Mouse (Mus musculus): ENCODE measurements around the gene Btbd11.

Btbd11 gene

GRCm38 (mm10) chr10:85420851-85421628 is 34.4 kb downstream of the Btbd11 start:
- DNase-seq (ENCODE audit: low spot score): no peak

GRCm38 (mm10) chr10:85421629-85422012 is 35.0 kb downstream of the Btbd11 start:
- DNase-seq (ENCODE audit: low spot score): no peak

- no peak for DNase-seq (ENCODE audit: low spot score)
Measured at GRCm38 (mm10) chr10:85425756-85426155, 39.1 kb downstream of the Btbd11 start.

- DNase-seq (ENCODE audit: low spot score): no peak
Measured at GRCm38 (mm10) chr10:85437217-85437616, 50.6 kb downstream of the Btbd11 start.

- DNase-seq (ENCODE audit: low spot score): no peak
Measured at GRCm38 (mm10) chr10:85443371-85443770, 56.8 kb downstream of the Btbd11 start.

- DNase-seq (ENCODE audit: low spot score): no peak
Measured at GRCm38 (mm10) chr10:85445891-85446290, 59.3 kb downstream of the Btbd11 start.

- DNase-seq (ENCODE audit: low spot score): no peak
Measured at GRCm38 (mm10) chr10:85446700-85447099, 60.1 kb downstream of the Btbd11 start.

- no peak for DNase-seq (ENCODE audit: low spot score)
Measured at GRCm38 (mm10) chr10:85447869-85448268, 61.3 kb downstream of the Btbd11 start.

GRCm38 (mm10) chr10:85451629-85452368 is 65.2 kb downstream of the Btbd11 start:
- DNase-seq (ENCODE audit: low spot score): no peak

- DNase-seq (ENCODE audit: low spot score): no peak
Measured at GRCm38 (mm10) chr10:85453221-85453775, 66.7 kb downstream of the Btbd11 start.

GRCm38 (mm10) chr10:85455985-85456384 is 69.4 kb downstream of the Btbd11 start:
- no peak for DNase-seq (ENCODE audit: low spot score)

- peak; percentile 31 for DNase-seq (ENCODE audit: low spot score)
Measured at GRCm38 (mm10) chr10:85458744-85459344, 72.2 kb downstream of the Btbd11 start.

GRCm38 (mm10) chr10:85460736-85461135 is 74.1 kb downstream of the Btbd11 start:
- DNase-seq (ENCODE audit: low spot score): no peak

GRCm38 (mm10) chr10:85464152-85464551 is 77.5 kb downstream of the Btbd11 start:
- DNase-seq (ENCODE audit: low spot score): no peak

GRCm38 (mm10) chr10:85465516-85466408 is 79.1 kb downstream of the Btbd11 start:
- DNase-seq (ENCODE audit: low spot score): no peak

- DNase-seq (ENCODE audit: low spot score): no peak
Measured at GRCm38 (mm10) chr10:85466409-85466761, 79.8 kb downstream of the Btbd11 start.

GRCm38 (mm10) chr10:85467393-85467792 is 80.8 kb downstream of the Btbd11 start:
- DNase-seq (ENCODE audit: low spot score): no peak

- DNase-seq (ENCODE audit: low spot score): no peak
Measured at GRCm38 (mm10) chr10:85468527-85468926, 81.9 kb downstream of the Btbd11 start.

GRCm38 (mm10) chr10:85469341-85469740 is 82.7 kb downstream of the Btbd11 start:
- no peak for DNase-seq (ENCODE audit: low spot score)

GRCm38 (mm10) chr10:85473265-85473664 is 86.7 kb downstream of the Btbd11 start:
- no peak for DNase-seq (ENCODE audit: low spot score)

- no peak for DNase-seq (ENCODE audit: low spot score)
Measured at GRCm38 (mm10) chr10:85473871-85474270, 87.3 kb downstream of the Btbd11 start.
